Mouse (Mus musculus) spleen, adult 18-20 months (tissue): ENCODE measurements around the gene Fbxw8.

ENCODE experiments used
- DNase-seq, 2 experiments: peaks; one replicate each; pipeline ENCODE4 v3.0.0; 2022; ENCODE audit warnings: mixed read lengths in 2 of 2

Gene Fbxw8

DNA sequence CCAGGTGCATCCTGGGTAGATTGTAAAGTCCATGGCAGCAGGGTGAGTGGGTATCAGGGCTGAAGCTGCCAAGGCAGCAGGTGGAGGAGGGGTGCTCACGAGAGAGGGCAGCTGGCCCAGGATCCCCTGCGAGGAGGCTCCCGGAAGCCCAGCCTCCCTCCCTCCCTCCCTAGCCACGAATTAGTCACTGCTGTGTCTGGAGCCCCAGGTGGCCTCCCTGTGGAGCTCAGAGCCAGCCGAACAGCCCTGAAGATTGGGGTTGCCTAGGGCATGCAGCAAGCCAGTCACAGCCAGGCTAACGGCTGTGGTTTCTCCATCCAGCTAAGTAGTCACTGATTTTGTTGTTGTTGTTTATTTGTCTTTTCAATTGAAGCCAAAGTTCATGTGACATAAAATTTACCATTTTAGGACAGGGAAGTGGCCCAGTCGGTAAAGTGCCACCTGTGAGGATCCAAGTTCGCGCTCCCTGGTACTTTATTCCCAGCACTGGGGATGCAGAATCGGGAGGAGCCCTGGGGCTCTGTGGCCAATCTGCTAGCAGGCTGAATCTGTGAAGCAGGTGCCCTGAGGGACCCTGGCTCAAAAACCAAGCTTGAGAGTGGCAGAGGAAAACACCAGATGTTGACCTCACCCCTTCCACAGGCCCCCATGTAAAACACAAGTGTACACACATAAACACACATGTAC is 117.3 kb downstream of the Fbxw8 start:
- DNase-seq, result no peak

DNA sequence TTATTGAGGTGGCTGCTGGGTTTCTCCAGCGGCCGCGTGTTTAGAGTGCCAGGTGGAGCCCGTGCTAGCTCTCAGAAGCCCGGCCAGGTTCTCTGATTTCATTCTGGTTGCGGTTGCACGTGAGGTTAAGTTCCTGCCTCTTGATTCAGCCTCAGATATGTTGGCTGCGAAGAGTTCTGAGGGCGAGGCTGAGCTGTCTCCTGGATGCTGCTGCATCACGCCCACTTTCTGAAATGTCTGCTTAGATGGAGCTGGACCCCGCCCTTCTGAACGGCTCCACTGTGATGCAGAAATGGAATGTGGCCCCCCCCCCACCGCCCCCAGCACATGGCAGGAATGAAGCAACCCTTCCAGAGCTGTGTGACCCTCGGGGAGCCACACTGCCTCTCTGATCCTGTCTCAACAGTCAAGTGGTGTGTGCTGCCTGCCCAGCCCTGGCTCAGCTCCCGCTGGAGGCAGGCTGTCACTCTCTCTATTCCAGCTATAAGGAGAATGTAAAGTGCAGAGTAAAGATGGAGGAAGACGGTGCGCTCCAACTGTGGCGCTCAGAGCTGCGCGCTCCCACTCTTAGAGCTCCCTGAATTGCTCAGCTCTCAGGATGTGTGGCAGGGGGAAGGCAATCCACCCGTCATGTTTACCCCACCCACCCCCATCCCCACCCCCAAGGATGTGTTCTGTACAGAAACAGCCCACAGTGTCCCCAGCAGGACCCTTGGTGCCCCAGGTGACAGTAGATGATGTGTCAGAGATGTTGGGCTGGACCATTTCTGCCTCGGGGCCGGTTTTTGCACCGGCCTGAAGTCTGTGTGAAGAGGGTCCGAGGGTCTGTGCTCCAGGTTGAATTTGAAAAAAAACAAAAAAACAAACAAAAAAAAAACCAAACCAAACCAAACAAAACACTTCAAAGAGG is 118.1 kb downstream of the Fbxw8 start:
- DNase-seq, result no peak

DNA sequence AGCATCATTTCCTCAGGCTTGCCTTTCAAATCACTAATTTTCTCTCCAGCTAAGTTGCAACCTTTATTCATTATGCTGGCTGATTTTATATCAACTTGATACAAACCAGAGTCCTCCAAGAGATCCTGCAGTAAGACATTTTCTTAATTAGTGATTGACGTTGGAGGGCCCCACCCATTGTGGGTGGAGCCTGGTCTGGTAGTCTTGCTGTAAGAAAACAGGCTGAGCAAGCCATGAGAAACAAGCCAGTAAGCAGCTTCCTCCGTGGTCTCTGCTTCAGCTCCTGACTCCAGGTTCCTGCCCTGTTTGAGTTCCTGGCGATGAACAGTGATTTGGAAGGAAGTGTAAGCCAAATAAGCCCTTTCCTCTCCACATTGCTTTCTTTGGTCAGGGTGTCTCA is 119.5 kb downstream of the Fbxw8 start:
- DNase-seq, result no peak

DNA sequence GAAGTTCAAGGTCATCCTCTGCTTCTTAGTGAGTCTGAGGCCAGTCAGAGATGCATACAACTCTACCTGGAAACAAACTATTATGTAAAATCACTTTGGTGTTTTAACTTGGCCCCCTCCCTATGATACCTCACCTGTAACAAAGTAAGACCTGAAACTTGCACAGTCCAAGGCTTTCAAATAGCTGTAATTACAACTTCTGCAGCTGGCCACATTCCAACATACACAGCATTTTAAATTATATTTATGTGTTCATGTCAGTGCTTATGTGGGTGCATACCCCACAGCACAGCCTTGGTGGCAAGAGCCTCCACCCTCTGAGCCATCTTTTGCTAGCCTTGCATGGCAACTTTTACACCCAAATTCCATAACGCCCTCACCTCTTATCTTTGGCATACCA is 120.6 kb downstream of the Fbxw8 start:
- DNase-seq, result no peak

DNA sequence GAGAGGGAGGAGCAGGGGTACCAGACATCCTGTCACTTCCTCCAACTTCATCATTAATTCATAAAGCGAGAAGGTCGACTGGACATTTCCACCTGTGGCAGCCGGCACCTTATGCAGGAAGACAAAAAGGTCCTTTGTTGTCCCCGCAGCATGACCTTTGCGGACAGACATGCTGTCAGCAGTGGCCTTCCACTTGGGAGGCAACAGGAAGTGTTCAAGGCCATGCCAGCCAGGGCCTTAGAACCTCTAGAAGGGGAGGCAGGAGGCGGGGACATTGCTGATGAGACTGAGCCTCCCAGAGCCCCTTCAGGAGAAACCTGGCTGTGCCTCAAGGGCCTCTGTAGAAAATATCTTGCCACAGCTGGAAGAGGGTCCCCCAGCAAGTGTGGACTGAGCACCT is 121.5 kb downstream of the Fbxw8 start:
- no peak for DNase-seq

DNA sequence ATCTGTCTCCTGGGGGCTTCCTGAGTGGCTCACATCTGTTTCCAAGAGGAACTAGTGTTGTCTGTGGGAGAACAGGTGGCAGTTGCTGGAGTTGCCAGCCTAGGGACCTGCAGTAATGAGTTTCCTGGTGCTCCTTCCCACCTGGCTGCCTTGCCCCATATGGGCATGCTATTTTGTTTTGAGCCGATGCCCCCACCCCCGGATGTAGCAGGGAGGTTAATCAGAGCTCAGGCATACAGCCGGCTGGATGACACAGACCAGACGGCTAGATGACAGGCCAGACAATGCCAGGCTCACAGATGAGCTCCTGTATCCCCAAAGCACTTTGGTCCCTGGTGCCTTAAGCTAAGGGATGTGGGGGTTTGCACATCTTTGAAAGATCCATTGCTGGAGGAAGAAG is 121.9 kb downstream of the Fbxw8 start:
- DNase-seq, result no peak

DNA sequence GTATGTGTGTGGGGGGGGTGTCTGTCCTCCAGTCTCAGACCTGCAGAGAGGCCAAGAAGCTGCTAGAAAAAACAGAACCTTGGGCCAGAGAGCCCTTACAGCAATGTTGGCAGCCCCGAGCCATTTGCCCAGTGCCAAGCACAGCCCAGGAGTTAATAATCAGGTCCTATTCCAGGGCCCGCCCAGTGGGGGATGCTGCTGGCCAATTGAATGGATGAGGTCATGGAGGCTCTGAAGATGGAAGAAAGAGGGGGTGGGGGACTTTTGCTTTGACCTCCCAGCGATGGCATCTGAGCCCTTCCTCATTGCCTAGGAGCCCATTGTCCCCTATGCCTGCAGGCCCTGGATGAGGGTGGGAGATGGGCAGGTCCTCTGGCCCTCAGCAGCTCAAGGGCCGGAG is 123.8 kb downstream of the Fbxw8 start:
- DNase-seq, result no peak

DNA sequence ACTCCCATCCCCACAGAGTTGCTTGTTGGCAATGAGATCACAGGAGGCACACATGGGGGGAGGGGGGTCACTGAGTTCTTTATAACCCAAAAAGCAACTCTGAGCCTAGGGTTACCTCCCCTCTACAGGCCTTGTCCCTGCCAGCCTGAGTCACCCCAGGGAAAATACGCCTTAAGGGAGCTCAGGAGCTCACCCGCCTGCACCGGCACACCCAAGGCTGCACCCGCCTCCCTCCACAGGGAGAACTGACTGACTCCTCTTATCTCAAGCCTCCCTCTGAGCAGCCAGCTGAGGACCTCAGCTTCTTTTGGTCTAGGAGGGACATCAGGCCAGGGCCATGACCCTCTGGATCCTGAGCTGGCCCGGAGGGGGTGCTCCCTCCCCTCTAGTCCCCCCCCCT is 124.2 kb downstream of the Fbxw8 start:
- DNase-seq, result no peak

DNA sequence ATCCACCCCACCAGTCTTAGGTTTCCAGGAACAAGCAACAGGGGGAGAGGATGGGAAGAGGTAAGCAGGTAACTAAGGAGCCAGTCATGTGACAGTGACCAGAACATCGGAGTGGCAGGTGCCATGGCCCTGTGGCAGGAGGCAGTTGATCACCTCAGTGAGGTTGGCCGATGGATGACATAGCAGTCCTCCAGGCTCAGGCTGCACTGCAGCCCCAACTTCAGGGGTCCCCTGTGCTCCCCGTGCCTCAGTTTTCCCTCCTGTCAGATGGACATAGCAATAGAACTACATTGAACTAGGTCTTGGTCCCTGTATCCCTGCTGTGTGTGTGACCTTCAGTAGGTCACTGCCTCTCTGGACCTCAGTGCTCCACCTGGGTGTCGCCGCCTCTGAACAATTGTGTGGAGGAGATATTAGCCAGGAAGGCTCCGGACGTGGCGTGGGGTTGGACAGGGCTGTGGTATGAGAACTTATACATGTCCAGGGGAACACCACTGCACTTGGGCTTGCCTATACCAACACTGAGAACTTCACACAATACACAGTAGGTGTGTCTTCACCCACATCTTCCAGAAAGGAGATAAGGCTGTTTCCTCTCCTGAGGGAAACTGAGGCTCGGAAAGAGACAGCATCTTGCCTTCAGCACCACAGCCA is 125.1 kb downstream of the Fbxw8 start:
- DNase-seq, result no peak

DNA sequence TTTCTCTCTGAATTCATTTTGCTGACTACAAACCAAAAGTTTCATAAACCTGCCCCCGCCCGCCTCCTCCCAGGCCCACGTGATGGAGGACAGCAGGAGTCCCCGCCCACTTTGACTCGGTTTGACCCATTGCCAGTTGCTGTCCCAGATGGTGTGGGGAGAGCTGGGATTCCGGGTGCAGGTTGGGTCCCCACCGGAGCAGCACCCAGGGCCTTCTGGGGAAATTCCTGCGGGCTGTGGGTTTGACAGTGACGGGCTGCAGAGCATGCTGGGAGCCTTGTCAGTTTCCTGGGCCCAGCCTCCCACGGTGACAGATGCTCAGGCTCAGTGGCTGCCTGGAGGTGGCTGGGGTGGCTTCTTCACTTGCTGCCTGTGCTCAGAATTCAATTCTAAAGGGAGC is 125.8 kb downstream of the Fbxw8 start:
- peak; percentile 26 to 32 for DNase-seq

DNA sequence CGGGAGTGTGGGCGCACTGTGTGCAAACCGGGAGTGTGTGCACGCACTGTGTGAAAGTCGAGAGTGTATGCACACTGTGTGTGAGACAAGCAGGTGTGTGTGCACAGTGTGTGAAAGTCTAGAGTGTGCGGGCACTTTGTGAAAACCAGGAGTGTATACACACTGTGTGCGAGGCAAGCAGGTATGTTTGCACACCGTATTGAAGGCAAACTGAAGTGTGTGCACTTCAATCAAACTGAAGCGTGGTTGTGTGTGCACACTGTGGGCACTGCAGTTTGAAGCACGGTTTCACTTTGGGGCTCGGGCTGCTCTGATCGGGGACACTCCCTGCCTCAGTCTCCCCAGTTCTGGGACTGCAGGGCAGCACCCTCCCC is 126.2 kb downstream of the Fbxw8 start:
- no peak for DNase-seq

DNA sequence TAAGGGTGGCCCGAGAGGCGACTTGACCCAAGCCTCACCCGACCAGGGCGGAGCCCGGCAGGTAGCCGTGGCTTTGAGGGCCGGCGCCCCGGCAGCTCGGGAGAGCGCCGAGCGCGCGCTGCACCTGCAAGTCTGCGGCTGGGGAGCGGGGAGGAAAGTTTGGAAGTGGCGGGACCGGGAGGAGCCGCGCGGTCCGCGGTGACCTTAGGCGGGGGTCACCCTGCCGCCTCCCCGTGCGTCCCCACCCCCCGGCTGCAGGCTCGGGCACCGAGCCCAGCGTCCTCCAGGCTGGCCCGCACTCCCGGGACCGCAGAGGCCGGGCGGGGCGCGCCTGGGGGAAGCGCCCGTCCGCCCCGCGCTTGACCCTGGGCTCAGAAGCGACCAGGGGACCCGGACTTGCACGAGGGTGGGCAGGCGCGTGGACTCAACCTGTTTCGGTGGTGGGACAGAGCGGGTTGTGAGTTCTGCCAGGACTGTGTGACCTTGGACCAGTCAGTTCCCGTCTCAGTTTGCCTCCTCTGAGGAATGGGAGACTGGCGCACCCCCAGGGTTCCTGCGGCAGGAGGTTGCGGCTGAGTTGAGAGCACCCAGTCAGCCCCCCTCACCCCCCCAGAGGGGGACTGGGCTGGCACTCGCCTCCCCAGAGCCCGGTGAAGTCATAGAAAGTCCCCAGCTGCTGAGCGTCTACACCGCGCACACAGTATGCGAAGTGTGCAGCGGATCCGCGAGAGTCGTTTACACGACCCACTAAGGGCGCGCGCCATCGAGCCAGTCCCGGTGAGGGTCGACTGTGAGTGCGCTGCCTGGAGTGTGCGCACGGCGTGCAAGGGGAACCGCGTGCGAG is 126.9 kb downstream of the Fbxw8 start:
- DNase-seq, result no peak

DNA sequence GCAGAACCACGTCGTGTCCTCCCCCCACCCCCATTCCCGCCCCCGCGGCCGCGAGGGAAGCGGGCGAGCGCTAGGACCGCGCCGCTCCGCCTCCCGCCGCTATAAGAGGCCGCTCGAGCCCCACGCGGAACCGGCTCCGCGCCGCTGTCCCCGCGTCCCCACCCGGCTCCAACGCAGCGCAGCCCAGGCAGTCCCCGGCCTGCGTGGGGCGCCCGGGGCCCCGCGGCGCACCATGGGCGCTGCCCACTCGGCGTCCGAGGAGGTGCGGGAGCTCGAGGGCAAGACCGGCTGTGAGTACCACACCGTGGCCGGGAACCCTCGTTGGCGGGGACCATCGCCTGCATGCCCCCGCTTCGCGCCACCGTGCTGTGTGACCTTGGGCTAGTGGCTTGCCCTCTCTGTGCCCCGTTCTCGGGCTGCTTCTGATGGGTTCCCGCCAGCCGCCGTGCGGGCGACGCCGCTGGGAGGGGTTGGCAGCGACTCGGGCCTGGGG is 127.5 kb downstream of the Fbxw8 start, which contains the start of gene Tesc:
Gene Tesc (plus strand): TSS at position 46 of the 493 bp plus-strand sequence.
- DNase-seq, result no peak

DNA sequence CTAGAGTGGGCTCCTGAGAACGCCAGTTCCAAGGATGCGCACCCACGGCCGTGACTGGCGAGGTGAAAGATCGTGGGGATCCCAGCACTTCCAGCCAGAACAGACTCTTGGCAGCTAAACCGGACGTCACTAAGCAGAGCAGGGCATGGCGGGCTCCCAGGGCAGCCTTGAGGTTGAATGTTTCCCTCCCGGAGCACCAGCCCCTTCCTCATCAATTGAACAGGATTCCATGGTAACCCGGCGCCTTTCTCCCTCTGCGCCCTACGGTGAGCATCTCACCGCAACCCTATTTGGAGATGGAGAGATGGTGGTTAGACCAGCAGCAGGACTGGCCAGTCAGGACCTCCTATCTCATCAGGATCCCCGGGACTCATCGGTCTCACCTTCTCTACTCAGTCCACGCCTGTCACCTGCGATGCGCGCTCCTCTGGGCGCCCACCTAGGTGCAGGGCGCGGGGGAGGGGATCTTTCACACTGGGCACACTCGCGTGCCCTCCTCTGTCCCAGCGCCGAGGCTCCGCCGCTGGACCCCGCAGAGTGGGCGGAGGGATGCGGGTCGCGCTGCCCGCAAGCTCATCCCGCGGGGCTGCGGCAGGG is 128.1 kb downstream of the Fbxw8 start:
- no peak for DNase-seq

DNA sequence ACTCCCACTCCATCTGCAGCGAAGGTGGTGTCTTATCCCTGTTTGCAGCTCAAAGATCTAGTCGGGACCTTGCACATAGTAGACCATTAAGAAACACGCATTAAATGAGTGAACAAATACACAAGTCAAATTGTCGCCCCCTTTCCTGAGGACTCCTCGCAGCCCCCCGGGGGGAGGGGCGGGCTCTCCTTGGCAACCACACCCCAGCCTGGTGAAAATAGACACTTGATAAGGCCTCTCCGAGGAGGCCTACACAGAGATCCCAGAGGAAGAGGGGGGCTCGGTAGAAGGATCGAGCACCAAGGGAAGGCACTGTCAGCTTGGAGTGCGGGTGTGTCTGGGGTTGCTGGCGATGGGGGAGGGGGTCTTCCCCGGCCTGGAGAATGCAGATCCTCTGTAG is 128.9 kb downstream of the Fbxw8 start:
- no peak for DNase-seq

DNA sequence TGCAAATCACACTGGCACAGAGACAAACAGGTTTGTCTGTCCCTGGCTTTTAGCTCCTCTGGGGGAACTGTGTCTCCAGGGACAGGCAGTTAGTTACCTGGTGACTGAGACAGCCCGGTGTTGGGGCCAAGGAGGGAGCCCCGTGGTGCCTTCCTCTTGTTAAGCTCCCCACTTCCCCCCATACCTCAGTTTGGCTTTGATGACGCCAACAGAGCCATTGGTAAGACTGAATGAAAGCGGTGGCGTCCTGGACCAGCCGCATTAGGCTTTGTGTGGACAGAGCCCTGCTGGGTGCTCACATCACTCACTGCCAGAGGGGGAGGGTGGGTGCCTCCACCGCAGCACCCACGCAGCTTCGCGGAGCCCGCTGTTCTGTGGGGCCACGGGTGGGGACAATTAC is 129.4 kb downstream of the Fbxw8 start:
- no peak for DNase-seq

DNA sequence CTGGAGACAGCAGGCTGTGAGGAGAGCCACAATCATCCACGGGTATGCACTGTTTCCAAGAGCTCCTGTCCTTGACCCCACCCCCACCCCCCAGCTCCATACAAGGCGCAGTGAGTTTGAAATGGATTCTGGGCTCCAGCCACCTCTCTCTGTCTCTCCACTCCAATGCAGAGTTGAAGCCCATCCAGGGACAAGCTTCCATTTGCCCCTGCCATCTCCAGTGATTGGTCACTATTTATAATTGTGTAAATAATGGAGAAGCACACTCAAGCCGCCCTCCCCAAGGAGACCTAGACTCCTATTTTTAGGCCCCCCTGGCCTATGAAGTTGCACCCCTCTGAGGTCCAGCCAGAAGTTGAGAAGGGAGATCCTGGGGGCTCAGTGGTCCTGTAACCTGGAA is 132.2 kb downstream of the Fbxw8 start:
- no peak for DNase-seq

DNA sequence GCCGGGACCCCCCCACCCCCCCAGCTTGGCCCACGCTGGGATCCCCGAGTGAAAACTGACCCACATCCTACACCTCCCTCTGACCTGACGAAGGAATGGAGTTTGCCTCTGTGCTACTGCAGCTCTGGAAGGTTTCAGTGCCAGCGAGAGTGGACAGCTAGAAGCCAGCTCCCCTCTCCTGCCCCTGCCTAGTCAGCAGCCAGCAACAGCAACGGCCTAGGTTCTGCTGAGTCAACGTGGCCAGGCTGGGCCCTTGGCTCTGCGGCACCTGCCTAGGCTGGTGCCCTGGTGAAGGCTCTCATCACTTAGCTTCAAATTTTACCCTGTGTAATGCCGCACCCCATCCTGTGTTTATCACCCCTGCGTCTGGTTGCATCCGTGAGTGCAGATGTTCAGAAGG is 135.4 kb downstream of the Fbxw8 start:
- DNase-seq, result no peak

DNA sequence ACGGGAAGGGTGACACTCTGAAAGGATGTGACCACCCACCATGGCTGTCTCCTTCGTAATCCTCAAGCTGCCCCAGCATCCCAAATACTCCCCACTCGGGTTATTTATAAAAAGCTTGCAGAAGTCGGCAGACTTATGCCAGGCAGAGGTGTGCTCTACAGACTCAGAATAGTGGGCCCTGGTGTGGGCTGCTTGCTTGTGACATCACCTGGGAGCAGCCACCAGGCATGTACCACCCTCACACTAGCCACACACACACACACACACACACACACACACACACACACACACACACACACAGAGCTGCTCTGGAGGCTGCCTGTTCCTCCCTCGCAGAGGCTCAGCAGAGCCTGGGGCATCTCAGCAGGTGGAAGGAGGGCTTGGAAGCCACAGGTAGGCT is 137.7 kb downstream of the Fbxw8 start:
- no peak for DNase-seq

DNA sequence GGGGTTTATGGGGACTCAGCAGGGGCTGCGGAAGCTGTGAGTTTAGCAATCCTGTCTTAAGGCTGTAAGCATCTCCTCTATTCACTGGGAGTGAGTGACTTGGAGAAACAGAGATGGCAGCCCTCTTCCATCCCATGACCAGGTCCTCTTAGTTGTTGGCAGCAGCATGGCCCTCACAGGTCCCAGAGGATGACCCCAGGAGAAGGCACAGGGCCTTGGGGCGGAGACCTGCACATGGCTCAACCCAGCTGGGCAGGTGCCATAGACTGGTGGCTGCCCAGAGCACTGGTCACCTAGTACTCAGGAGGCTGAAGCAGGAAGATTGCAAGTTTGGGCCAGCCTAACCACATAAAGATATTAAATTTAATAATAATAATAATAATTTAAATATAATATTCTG is 139.6 kb downstream of the Fbxw8 start:
- no peak for DNase-seq

DNA sequence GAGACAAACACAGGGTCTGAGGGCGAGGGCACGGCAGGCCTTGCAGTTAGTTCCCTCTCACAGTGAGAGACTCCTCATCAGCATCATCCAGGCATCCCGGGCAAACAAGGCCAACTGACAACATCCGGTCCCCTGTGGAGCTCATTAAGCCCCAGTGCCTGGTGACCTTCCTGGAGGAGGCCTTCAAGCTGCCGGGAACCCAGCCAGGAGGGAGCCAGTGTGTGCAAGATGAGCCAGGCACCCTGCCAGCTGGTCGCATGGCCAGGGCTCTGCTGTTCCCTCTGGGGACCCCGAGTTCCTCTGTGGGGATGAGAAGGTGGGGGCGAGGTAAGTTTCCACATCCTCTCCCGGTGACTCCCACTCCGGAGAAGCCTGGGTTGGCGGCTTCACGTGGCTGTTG is 140.2 kb downstream of the Fbxw8 start:
- no peak for DNase-seq
